Mouse (Mus musculus) embryonic facial prominence, embryonic 10.5 days (tissue): Measurements from ENCODE around the gene Cdc40. TPM values are rescaled to one million over a fixed set of nuclear protein-coding genes. Genes with fewer than 3 reads are reported as not detected.

ENCODE experiments used
- DNase-seq: peaks from one replicate; pipeline ENCODE4 v3.0.0-alpha.2; 2017; ENCODE audit warnings: low spot score
- H3K27ac ChIP-seq: fragments of 300-500 bp; sonication (generic); replicated peaks from 2 replicates; pipeline ENCODE4 v1.5.1; 2016; ENCODE audit warnings: mild to moderate bottlenecking
- H3K27me3 ChIP-seq: fragments of 300-500 bp; sonication (generic); replicated peaks from 2 replicates; pipeline ENCODE4 v1.6.1; 2016; ENCODE audit warnings: low read depth, mild to moderate bottlenecking; ENCODE audit not compliant: poor library complexity, severe bottlenecking
- H3K36me3 ChIP-seq: fragments of 300-500 bp; sonication (generic); replicated peaks from 2 replicates; pipeline ENCODE4 v1.6.1; 2016; ENCODE audit warnings: mild to moderate bottlenecking, moderate library complexity
- H3K4me1 ChIP-seq: fragments of 300-500 bp; sonication (generic); 2 replicates; pipeline ENCODE4 v1.6.1; 2016
- H3K4me3 ChIP-seq: fragments of 300-500 bp; sonication (generic); 2 replicates; pipeline ENCODE4 v1.5.1; 2016; ENCODE audit warnings: mild to moderate bottlenecking, moderate library complexity
- H3K9me3 ChIP-seq: fragments of 300-500 bp; sonication (generic); 2 replicates; pipeline ENCODE4 v1.6.1; 2016; ENCODE audit warnings: mild to moderate bottlenecking
- WGBS: fragments of 180-500 bp; shearing (Covaris S2); methylation state at CpG from one replicate; pipeline ENCODE4 v1.1.7; 2016; 5-methylcytosine and 5-hydroxymethylcytosine counted together
- polyA plus RNA-seq: library from polyadenylated mRNA; unstranded; fragments of >200 nt; fragmentation: Nextera tagmentation; extraction: Ambion mirVana; gene quantifications from 2 replicates; pipeline ENCODE4 v1.2.1, GENCODE M21; 2016

Gene Cdc40
- polyA plus RNA-seq, 1 experiment from 2014 or later, result 40.0 TPM

DNA sequence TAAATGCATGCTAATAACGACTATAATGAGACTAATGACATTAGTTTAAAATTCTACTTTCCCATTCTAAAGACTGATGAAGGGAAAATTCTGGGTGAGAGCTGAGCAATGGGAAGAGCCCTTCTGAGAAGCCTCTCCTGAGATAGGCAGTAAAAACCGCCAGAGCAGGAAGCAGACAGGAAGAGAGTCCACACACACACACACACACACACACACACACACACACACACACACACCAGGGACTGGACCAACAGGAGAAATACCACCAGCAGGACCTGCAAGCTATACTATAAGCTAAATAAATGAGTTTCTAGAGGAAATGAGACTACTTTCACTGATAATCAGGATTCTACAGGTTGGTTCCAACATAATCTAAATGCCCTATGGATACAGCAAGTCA, 27.5 kb downstream of the Cdc40 start:
- Histone ChIP-seq H3K27ac (no peak overlapping the region), H3K4me1 (no peaks in the 10 kb centered on the region), H3K36me3 (peaks cover 7% of the 10 kb centered on the region), H3K27me3 (no peaks in the 10 kb centered on the region), H3K9me3 (no peaks in the 10 kb centered on the region), H3K4me3 (no peak overlapping the region)
- DNase-seq, result no peak
- WGBS, result 60% methylated on average over 2 of the region's 2 CpGs

DNA sequence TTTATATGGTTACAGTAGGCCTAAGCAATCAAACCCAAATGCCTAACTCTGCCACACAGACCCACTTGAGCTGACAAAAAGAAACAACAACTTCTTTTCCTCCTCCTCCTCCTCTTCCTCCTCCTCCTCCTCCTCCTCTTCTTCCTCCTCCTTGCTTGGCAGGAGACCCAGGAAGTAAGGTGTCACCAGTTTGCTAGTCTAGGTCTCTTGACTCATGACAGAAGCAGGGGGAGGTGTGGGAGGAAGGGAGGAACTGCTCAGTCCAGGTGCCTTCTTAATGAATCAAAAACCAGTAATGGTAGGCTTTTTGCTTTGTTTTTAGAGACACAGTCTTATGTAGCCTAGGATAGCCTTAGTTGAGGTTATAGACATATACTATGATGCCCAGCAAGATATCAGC, 32.0 kb downstream of the Cdc40 start:
- H3K9me3 ChIP-seq, result no peaks in the 10 kb centered on the region
- peaks cover 43% of the 10 kb centered on the region for H3K36me3 ChIP-seq
- no peaks in the 10 kb centered on the region for H3K4me1 ChIP-seq
- no peak overlapping the region for H3K4me3 ChIP-seq
- no peak overlapping the region for H3K27ac ChIP-seq
- DNase-seq, result no peak
- H3K27me3 ChIP-seq, result no peaks in the 10 kb centered on the region

DNA sequence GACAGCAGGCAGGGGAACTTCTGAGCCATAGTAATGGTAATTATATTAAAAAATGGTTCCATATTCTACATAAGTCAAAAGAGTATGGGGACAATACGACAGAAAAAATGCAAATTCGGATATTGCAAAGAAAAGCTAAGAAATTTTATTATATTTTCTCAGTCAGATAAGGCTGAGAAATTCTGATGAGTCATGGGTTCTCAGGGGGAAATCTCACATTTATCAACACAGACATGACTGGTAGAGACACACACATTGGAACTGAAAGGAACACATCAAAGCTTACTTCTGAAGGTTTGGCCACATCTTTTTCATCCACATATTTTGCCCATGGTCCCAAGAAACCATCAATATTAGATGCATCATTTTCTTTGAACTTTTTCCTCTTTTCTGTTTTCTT, 32.5 kb downstream of the Cdc40 start:
- Histone ChIP-seq H3K27me3 (no peaks in the 10 kb centered on the region), H3K4me1 (no peaks in the 10 kb centered on the region), H3K36me3 (peaks cover 45% of the 10 kb centered on the region), H3K27ac (no peak overlapping the region), H3K4me3 (no peak overlapping the region), H3K9me3 (no peaks in the 10 kb centered on the region)
- no peak for DNase-seq
- 87% methylated on average over 2 of the region's 2 CpGs for WGBS

DNA sequence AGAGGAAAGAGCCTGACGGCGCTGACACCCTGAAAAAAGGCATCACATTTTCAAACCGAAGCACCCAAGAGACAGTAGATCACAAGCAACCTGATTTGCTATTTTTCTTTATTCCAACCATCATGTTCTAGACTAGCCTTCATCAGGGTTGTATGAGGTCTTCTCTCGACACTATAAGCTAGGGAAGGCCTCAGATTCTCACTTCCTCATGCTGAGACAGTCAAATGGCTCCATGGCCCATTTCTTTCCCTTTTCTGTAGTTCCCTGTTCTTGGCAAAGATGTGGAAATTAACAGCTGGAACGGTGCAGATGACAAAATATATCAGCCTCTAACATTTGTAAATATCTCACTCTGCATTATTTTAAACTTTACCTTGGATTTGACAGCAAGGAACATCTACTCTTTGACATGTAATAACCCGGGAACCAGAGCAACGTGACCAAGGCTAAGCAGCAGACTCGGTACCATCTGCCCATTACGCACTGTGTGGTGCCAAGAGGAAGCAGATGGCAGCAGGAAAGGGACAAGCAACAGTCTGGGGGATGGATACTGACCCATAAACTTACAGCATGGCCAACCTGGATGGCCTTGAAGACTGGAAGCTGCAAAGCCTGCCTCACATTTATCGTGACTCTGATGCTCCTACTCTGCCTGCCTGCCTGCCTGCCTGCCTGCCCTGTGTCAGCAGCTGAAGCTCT, 35.8 kb downstream of the Cdc40 start:
- Histone ChIP-seq H3K9me3 (no peaks in the 10 kb centered on the region), H3K36me3 (peaks cover 66% of the 10 kb centered on the region), H3K4me3 (no peak overlapping the region), H3K27ac (no peak overlapping the region), H3K27me3 (no peaks in the 10 kb centered on the region), H3K4me1 (peaks cover 12% of the 10 kb centered on the region; the same call in 1 of the 2 replicates)
- WGBS, result 94% methylated on average over 10 of the region's 10 CpGs
- DNase-seq, result no peak

DNA sequence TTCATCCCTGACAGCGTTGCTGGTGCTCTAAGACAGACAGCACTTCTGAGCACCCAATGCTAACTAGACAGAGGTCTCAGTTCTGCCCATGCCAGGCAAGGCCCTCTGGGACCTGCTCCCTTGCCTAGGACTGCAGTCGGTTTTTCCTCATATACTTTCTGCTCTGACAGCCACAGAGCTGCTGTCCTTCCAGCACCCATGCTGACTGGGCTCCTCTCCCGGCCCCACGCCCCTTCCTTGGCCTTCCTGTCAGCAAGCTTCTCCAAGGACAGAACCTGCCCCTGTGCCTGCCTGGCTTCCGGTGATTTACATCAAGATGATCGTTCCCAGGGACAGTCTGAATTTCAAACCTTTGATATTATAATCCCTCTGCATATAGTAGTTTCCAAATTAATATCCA, 37.5 kb downstream of the Cdc40 start:
- Histone ChIP-seq H3K9me3 (no peaks in the 10 kb centered on the region), H3K27me3 (no peaks in the 10 kb centered on the region), H3K27ac (no peak overlapping the region), H3K4me3 (no peak overlapping the region), H3K4me1 (peaks cover 12% of the 10 kb centered on the region; the same call in 1 of the 2 replicates), H3K36me3 (peaks cover 81% of the 10 kb centered on the region)
- no peak for DNase-seq
- WGBS, result 83% methylated on average over 6 of the region's 6 CpGs

DNA sequence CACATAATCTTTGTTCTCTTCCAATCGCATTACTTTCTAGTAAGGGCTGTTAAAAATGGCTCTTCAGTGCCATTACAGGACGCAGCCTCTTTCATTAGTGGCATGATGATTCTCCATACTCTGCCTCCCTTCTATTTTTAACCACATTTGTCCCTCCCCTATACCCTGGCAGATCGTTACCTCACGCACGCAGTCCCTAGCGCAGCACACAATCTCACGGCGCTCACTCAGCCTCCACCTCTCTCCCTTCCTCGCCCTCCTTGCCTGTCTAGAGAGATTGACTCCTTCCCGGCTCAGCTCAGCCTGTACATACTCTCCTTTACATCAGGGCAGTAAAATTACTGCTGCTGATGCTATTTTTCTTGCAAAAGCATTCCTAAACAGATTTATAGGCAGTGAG, 38.6 kb downstream of the Cdc40 start:
- H3K27ac ChIP-seq, result no peak overlapping the region
- H3K4me1 ChIP-seq, result peaks cover 12% of the 10 kb centered on the region; the same call in 1 of the 2 replicates
- no peaks in the 10 kb centered on the region for H3K9me3 ChIP-seq
- DNase-seq, result no peak
- H3K36me3 ChIP-seq, result peaks cover 82% of the 10 kb centered on the region
- no peaks in the 10 kb centered on the region for H3K27me3 ChIP-seq
- 74% methylated on average over 10 of the region's 10 CpGs for WGBS
- no peak overlapping the region for H3K4me3 ChIP-seq

DNA sequence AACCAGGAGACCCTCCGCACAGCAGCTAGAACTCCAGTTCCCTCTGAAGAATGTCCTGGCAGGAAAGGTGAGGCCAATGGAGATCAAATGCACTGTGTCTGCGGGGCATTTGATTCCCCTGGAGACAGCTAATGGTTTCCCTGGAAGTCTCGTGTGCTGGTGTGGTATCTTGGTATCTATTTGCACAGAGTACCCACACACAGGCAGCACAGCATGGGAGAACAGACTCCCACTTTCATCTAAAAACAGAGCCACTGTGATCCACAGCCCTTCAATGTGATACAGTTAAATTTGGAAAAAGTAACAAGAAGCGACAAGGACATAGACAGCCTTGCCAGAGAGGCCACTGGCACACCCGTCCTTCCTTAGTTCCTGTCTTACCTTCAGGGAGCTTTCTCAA, 39.3 kb downstream of the Cdc40 start:
- no peaks in the 10 kb centered on the region for H3K27me3 ChIP-seq
- H3K27ac ChIP-seq, result no peak overlapping the region
- H3K4me1 ChIP-seq, result peaks cover 12% of the 10 kb centered on the region; the same call in 1 of the 2 replicates
- no peaks in the 10 kb centered on the region for H3K9me3 ChIP-seq
- peaks cover 77% of the 10 kb centered on the region for H3K36me3 ChIP-seq
- DNase-seq, result no peak
- WGBS, result 71% methylated on average over 5 of the region's 5 CpGs
- H3K4me3 ChIP-seq, result no peak overlapping the region

DNA sequence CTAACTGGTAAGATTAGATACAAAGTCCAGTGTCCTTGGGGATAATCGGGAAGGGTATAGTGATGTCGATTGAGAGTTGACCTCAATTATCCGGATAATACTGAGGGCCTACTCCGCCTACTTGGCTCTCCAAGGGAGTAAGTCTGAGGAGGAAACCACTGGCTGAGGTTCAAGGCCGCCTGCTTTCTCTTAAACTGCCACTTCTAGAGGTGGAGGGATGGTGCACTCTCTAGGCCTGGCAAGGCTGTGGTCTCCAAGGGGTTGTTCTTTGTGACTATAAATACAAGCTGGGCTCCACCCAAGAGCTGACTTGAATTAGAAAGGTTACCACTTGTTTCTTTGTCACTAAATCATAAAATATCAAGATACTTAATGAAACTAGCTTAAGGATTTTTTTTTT, 43.0 kb downstream of the Cdc40 start:
- Histone ChIP-seq H3K27me3 (no peaks in the 10 kb centered on the region), H3K4me3 (no peak overlapping the region), H3K36me3 (peaks cover 66% of the 10 kb centered on the region), H3K9me3 (no peaks in the 10 kb centered on the region), H3K4me1 (peaks cover 12% of the 10 kb centered on the region; the same call in 1 of the 2 replicates), H3K27ac (no peak overlapping the region)
- WGBS, result 93% methylated on average over 5 of the region's 5 CpGs
- no peak for DNase-seq

DNA sequence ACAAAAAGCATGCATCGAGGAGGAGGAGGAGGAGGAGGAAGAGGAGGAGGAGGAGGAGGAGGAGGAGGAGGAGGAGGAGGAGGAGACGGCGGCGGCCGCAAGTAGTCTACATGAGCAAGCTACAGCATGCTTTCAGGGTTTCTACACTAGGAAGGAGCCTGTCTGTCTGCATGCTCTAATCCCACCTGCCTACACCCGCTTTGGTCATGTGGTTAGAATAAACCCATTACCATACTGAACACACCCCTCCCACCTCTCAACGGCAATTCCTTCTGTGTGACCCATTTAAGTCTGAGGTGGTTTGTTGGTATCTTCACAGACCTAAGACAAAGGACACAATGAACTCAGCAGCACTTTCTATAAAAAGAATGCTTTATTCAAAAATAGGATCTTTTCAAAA, 51.8 kb downstream of the Cdc40 start:
- peaks cover 66% of the 10 kb centered on the region for H3K36me3 ChIP-seq
- 90% methylated on average over 7 of the region's 7 CpGs for WGBS
- H3K9me3 ChIP-seq, result no peaks in the 10 kb centered on the region
- H3K27ac ChIP-seq, result no peak overlapping the region
- no peaks in the 10 kb centered on the region for H3K4me1 ChIP-seq
- no peaks in the 10 kb centered on the region for H3K27me3 ChIP-seq
- no peak overlapping the region for H3K4me3 ChIP-seq
- no peak for DNase-seq

- WGBS, result 90% methylated on average over 3 of the region's 3 CpGs
- Histone ChIP-seq H3K9me3 (no peaks in the 10 kb centered on the region), H3K36me3 (peaks cover 58% of the 10 kb centered on the region), H3K4me1 (peaks cover 3% of the 10 kb centered on the region; the same call in 1 of the 2 replicates), H3K27me3 (no peaks in the 10 kb centered on the region), H3K4me3 (no peak overlapping the region), H3K27ac (no peak overlapping the region)
- no peak for DNase-seq
Observed at GRCm38 (mm10) chr10:40830312-40830711, 52.8 kb downstream of the Cdc40 start.

DNA sequence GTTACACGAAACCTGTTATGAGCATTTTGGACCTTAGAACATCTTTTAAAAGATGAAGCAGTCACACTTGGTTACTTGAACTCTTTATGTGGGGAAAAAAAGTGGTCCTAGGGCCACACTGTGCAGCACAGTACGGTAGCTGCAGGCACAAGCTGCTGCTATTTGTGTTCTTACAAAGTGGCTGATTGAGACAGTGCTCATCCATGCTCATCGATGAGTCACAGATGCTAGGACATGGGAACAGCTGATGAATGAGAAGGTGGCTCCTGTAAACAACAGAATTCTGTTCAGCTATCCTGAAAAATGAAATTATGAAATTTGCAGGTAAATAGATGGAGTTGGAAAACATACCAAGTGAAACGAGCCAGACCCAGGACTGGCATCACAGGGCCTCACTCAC, 55.4 kb downstream of the Cdc40 start:
- H3K4me3 ChIP-seq, result no peak overlapping the region
- no peak overlapping the region for H3K27ac ChIP-seq
- H3K36me3 ChIP-seq, result peaks cover 36% of the 10 kb centered on the region
- H3K27me3 ChIP-seq, result no peaks in the 10 kb centered on the region
- H3K4me1 ChIP-seq, result peaks cover 3% of the 10 kb centered on the region; the same call in 1 of the 2 replicates
- no peak for DNase-seq
- 91% methylated on average over 4 of the region's 4 CpGs for WGBS
- H3K9me3 ChIP-seq, result no peaks in the 10 kb centered on the region

DNA sequence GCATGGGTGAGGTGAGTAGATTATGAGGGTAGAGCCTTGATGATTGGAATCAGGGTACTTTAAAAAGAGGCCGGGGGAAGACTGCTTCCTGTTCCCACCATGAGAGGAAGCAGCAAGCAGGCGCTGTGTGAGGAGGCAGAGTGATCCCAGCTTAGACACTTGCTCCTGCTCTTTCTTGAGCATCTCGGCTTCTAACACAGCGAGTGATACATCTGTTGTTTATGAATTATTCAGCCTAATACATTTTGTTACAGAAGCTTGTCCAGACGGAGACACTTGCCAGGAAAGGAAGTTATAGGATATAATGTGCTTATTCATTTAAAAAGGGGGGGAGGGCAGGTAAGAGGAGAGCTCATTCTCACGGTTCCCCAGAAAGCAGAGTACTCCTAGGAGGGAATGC, 57.2 kb downstream of the Cdc40 start:
- no peak for DNase-seq
- Histone ChIP-seq H3K27me3 (no peaks in the 10 kb centered on the region), H3K4me3 (no peak overlapping the region), H3K9me3 (no peaks in the 10 kb centered on the region), H3K36me3 (peaks cover 24% of the 10 kb centered on the region), H3K4me1 (peaks cover 3% of the 10 kb centered on the region; the same call in 1 of the 2 replicates), H3K27ac (no peak overlapping the region)
- WGBS, result 81% methylated on average over 6 of the region's 6 CpGs

- no peaks in the 10 kb centered on the region for H3K27me3 ChIP-seq
- H3K36me3 ChIP-seq, result no peaks in the 10 kb centered on the region
- H3K4me3 ChIP-seq, result no peak overlapping the region
- DNase-seq, result no peak
- H3K4me1 ChIP-seq, result no peaks in the 10 kb centered on the region
- H3K27ac ChIP-seq, result no peak overlapping the region
- 62% methylated on average over 6 of the region's 6 CpGs for WGBS
- no peaks in the 10 kb centered on the region for H3K9me3 ChIP-seq
Observed at GRCm38 (mm10) chr10:40816471-40816870, 66.6 kb downstream of the Cdc40 start.
